7 mouse cellular contexts compared by ENCODE assay signal in the genomic region with DNA sequence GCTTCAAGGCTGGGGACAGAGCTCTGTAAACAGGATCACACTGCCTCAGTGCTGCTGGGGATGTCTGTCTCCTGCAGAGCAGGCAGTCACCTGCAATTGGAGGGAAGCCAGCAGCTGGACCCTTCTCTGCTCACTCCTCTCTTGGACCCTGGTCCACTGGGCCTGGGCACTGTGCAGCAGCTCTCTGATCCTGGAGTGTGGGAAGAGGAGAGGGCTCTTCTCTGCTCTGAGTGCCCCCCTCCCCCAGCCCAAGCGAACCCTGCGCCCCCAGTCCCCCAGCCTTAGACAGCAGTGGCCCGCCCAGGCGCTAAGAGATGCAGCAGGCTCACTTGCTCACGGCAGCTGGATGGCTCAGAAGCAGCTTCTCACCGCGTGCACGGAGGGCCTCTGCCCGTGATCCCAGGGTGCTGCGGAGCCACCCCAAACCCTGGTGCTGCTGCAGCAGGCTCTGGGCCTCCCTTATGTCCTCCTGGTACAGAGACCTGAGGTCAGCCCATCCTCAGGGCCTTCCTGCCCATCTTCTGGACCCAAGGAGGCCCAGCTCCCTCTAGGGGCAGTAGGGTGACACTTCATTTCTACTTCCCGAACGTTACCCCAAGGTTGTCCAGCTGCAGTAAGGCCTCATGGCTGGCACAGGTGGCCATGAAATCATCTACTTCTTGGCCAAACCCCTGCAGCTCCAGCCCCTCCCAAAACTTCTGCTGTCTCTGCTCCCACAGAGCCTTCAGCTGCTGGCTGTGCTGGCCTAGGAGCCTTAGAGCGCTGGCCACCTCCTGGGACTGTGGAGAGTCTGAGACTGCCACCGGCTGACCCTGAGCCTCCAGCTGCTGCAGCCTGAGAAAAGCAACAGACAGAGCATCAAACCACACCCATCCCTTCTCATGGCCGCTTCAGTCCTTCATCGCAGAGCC. TPM values are rescaled to one million over a fixed set of nuclear protein-coding genes. Genes with fewer than 3 reads are reported as not detected.
DNase-seq lines count a peak whose midpoint lies in the region; ATAC-seq lines count a peak whose summit lies in the region.

No protein-coding gene starts in this region.

- no peaks in the 10 kb centered on the region for H3K36me3 ChIP-seq in midbrain, embryonic 16.5 days (ENCODE audit: control insufficient read depth, insufficient read depth, low read length)

- ATAC-seq in midbrain, embryonic 16.5 days: peak; percentile 47

- 34% methylated on average over 16 of the region's 16 CpGs for WGBS in midbrain, embryonic 16.5 days

- H3K4me1 ChIP-seq in midbrain, embryonic 16.5 days (ENCODE audit: control insufficient read depth, insufficient read depth, low read length): 0 out of 2 replicates have a peak, but pooled peaks cover 2% of the 10 kb centered on the region

- H3K27ac ChIP-seq in midbrain, embryonic 16.5 days (ENCODE audit: low read length): no peak overlapping the region

- 0 out of 2 replicates have a peak overlapping the region, but pooled peaks have one; percentile 12 for H3K4me2 ChIP-seq in midbrain, embryonic 16.5 days (ENCODE audit: low read length)

- H3K9me3 ChIP-seq in midbrain, embryonic 16.5 days (replicated peaks; ENCODE audit: control insufficient read depth, low read length, poor library complexity, severe bottlenecking): no peaks in the 10 kb centered on the region

- DNase-seq in urinary bladder, postnatal 14 days (ENCODE audit: low spot score): peak; percentile 43
- no peak for DNase-seq in urinary bladder, adult 18-20 months (ENCODE audit: low spot score in 2 of 2)
- peak; percentile 42 for DNase-seq in cerebellum, adult 9-11 months
- peak; percentile 43 for DNase-seq in gastrocnemius, postnatal 10 days
- peak; percentile 54 to 70 for DNase-seq in kidney, postnatal 4 days
- DNase-seq in T-cell, adult 2 months (ENCODE audit: low spot score): no peak

- H3K9ac ChIP-seq in midbrain, embryonic 16.5 days (ENCODE audit: low read depth, low read length): no peak overlapping the region; the same call in 1 of the 2 replicates

- no peaks in the 10 kb centered on the region for H3K27me3 ChIP-seq in midbrain, embryonic 16.5 days (ENCODE audit: control insufficient read depth, insufficient read depth, low read depth, low read length)

- no peak overlapping the region for H3K4me3 ChIP-seq in midbrain, embryonic 16.5 days (ENCODE audit: low read depth, low read length)

RNA-seq across cellular contexts. Expression of a gene that starts 35.6 kb away (rescaled TPM):
- 1 to 10 TPM in 1 of 2 experiments, under 1 TPM in 1; 0.82 to 2.2 TPM for total RNA-seq in gastrocnemius, postnatal 10 days (2021)
- 3.9 and 5.0 TPM in 2 replicates for polyA plus RNA-seq in midbrain, embryonic 16.5 days (2015; fragmentation: Nextera tagmentation; extraction: Ambion mirVana)

RNA-seq across cellular contexts. Expression of a gene that starts 41.5 kb away (rescaled TPM):
- 1 to 10 TPM; 1.1 to 1.2 TPM for total RNA-seq in gastrocnemius, postnatal 10 days (2021)
- polyA plus RNA-seq in midbrain, embryonic 16.5 days (2015; fragmentation: Nextera tagmentation; extraction: Ambion mirVana): 4.6 and 6.3 TPM in 2 replicates

RNA-seq across cellular contexts. Expression of a gene that starts 41.5 kb away (rescaled TPM):
- 1 to 10 TPM; 4.1 to 5.3 TPM for total RNA-seq in gastrocnemius, postnatal 10 days (2021)
- 16.7 and 19.7 TPM in 2 replicates for polyA plus RNA-seq in midbrain, embryonic 16.5 days (2015; fragmentation: Nextera tagmentation; extraction: Ambion mirVana)

Comparison
In these comparisons a context has a peak if more than half of its experiments do, and no peak if none do; other contexts are left out.
1. DNase-seq: peak in urinary bladder, postnatal 14 days (single experiment), cerebellum, adult 9-11 months (single experiment), gastrocnemius, postnatal 10 days (single experiment) and kidney, postnatal 4 days (2 of 2); none in urinary bladder, adult 18-20 months (0 of 2) and T-cell, adult 2 months (single experiment).